20 mouse cellular contexts compared by ENCODE assay signal in the genomic region with DNA sequence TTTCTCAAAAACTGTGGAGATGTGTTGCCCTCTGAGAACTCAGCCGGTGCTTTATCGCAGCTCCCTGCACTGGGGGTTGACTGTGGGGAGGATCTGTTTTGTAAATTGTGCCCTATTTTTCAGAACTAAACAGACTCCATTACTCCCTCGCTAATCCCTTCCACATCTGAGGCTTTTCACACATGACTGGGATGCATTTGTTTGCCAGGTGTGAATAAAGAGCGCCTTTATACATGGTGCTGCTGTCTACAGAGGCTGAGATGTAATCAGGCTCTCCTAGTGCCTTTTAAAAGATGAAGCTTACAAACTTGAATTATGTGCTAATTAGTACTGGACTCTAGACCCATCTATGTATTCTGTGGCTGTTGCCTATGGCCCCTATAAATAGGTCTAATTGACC. TPM values are rescaled to one million over a fixed set of nuclear protein-coding genes. Genes with fewer than 3 reads are reported as not detected.
DNase-seq lines count a peak whose midpoint lies in the region; ATAC-seq and TF ChIP-seq lines count a peak whose summit lies in the region.
"Had no signal": no experiment of that assay in that cellular context is flagged by ENCODE, and none has a peak within 500 bp of the region (broad histone marks: within the 10 kb centered on the region; RNA-seq: fewer than 3 reads in every experiment).

No protein-coding gene starts in this region.

- H3K4me1 ChIP-seq in forebrain, embryonic 16.5 days (replicated peaks; ENCODE audit: control insufficient read depth, insufficient read depth, low read length), result peaks cover 26% of the 10 kb centered on the region
- peaks cover 7% of the 10 kb centered on the region for H3K4me1 ChIP-seq in limb, embryonic 11.5 days (ENCODE audit: control insufficient read depth, insufficient read depth, low read length)
- H3K4me1 ChIP-seq in midbrain, embryonic 15.5 days, result peaks cover 24% of the 10 kb centered on the region

- peak; percentile 5 for DNase-seq in embryo, embryonic 9.5 days (ENCODE audit: extremely low spot score)
- DNase-seq in embryo, embryonic 11 days, result no peak
- no peak for DNase-seq in limb, embryonic 11.5 days (ENCODE audit: low spot score)
- DNase-seq in adrenal gland, adult (ENCODE audit: inconsistent age in 2 of 2, low spot score in 1 of 2), result no peak
- no peak for DNase-seq in adrenal gland, postnatal 10 days
- no peak for DNase-seq in left cerebral cortex, adult 2 months (ENCODE audit: extremely low spot score in 1 of 2, low spot score in 2 of 2)
- DNase-seq: cerebellum, adult 11-12 months; cerebellum, postnatal 25 days; lung, adult 18-20 months; thymus, postnatal 14 days had no signal

- ATAC-seq in forebrain, embryonic 16.5 days, result 0 out of 2 replicates have a peak, but pooled peaks have one; percentile 11
- ATAC-seq in limb, embryonic 11.5 days (ENCODE audit: insufficient number of reproducible peaks, low FRiP score, low TSS enrichment, low read depth), result peak; percentile 54; the same call in 1 of the 2 replicates
- ATAC-seq in midbrain, embryonic 15.5 days (replicated peaks), result peak; percentile 21
- ATAC-seq: CD4-positive, CD25-positive, alpha-beta regulatory T cell, adult 4 months; Patski had no signal

- H3K4me3 ChIP-seq in forebrain, embryonic 16.5 days (replicated peaks; ENCODE audit: low read length), result no peak overlapping the region
- H3K4me3 ChIP-seq in limb, embryonic 11.5 days (ENCODE audit: low read depth, low read length), result no peak overlapping the region
- H3K4me3 ChIP-seq in midbrain, embryonic 15.5 days, result no peak overlapping the region
- H3K4me3 ChIP-seq in left cerebral cortex, adult 2 months, result no peak overlapping the region
- H3K4me3 ChIP-seq: embryonic facial prominence, embryonic 12.5 days; heart, embryonic 10.5 days; kidney, embryonic 15.5 days had no signal

- no peak overlapping the region for H3K9ac ChIP-seq in forebrain, embryonic 16.5 days (replicated peaks; ENCODE audit: low read depth, low read length)
- no peak overlapping the region for H3K9ac ChIP-seq in limb, embryonic 11.5 days (ENCODE audit: low read length)
- H3K9ac ChIP-seq in midbrain, embryonic 15.5 days, result 0 out of 2 replicates have a peak overlapping the region, but pooled peaks have one; percentile 7
- H3K9ac ChIP-seq: embryonic facial prominence, embryonic 12.5 days; hindbrain, embryonic 14.5 days; kidney, embryonic 15.5 days had no signal

- intact Hi-C loops in left cerebral cortex, adult 2 months (cut with DNase I), result loop anchor here (5.0 kb wide), 1 partner anchor 46 kb away; no protein-coding TSS in a partner anchor

- no peak for TF ChIP-seq CTCF in left cerebral cortex, adult 2 months (IDR thresholded peaks at IDR 0.05)

- H3K27ac ChIP-seq in forebrain, embryonic 16.5 days (ENCODE audit: low read length), result 0 out of 2 replicates have a peak overlapping the region, but pooled peaks have one; percentile 39
- H3K27ac ChIP-seq in limb, embryonic 11.5 days (replicated peaks; ENCODE audit: low read depth, low read length), result 0 out of 2 replicates have a peak overlapping the region, but pooled peaks have one; percentile 22
- peak overlapping the region; percentile 54 for H3K27ac ChIP-seq in midbrain, embryonic 15.5 days
- no peak overlapping the region for H3K27ac ChIP-seq in left cerebral cortex, adult 2 months
- H3K27ac ChIP-seq: embryonic facial prominence, embryonic 12.5 days; heart, embryonic 10.5 days; hindbrain, embryonic 14.5 days; kidney, embryonic 15.5 days had no signal

- H3K27me3 ChIP-seq in forebrain, embryonic 16.5 days (replicated peaks; ENCODE audit: control insufficient read depth, insufficient read depth, low read length), result no peaks in the 10 kb centered on the region
- H3K27me3 ChIP-seq in limb, embryonic 11.5 days (ENCODE audit: control insufficient read depth, insufficient read depth, low read length), result no peaks in the 10 kb centered on the region
- H3K27me3 ChIP-seq in midbrain, embryonic 15.5 days (replicated peaks), result no peaks in the 10 kb centered on the region
- H3K27me3 ChIP-seq: embryonic facial prominence, embryonic 12.5 days; kidney, embryonic 15.5 days; Patski had no signal

- no peaks in the 10 kb centered on the region for H3K36me3 ChIP-seq in forebrain, embryonic 16.5 days (ENCODE audit: control insufficient read depth, insufficient read depth)
- H3K36me3 ChIP-seq in limb, embryonic 11.5 days (ENCODE audit: control insufficient read depth, insufficient read depth, low read length), result no peaks in the 10 kb centered on the region
- no peaks in the 10 kb centered on the region for H3K36me3 ChIP-seq in midbrain, embryonic 15.5 days (replicated peaks)
- H3K36me3 ChIP-seq: embryonic facial prominence, embryonic 12.5 days; heart, embryonic 10.5 days; kidney, embryonic 15.5 days had no signal

- H3K9me3 ChIP-seq in forebrain, embryonic 16.5 days (ENCODE audit: control insufficient read depth, low read length), result no peaks in the 10 kb centered on the region
- no peaks in the 10 kb centered on the region for H3K9me3 ChIP-seq in limb, embryonic 11.5 days (ENCODE audit: control insufficient read depth, low read length)
- H3K9me3 ChIP-seq in midbrain, embryonic 15.5 days, result no peaks in the 10 kb centered on the region
- H3K9me3 ChIP-seq: embryonic facial prominence, embryonic 12.5 days; heart, embryonic 10.5 days; kidney, embryonic 15.5 days had no signal

- WGBS in forebrain, embryonic 16.5 days, result 7% methylated on average over 4 of the region's 4 CpGs
- 16% methylated on average over 4 of the region's 4 CpGs for WGBS in limb, embryonic 11.5 days
- 12% methylated on average over 4 of the region's 4 CpGs for WGBS in midbrain, embryonic 15.5 days

- H3K4me2 ChIP-seq in forebrain, embryonic 16.5 days (ENCODE audit: low read length), result no peak overlapping the region
- H3K4me2 ChIP-seq in limb, embryonic 11.5 days (ENCODE audit: low read depth, severe bottlenecking), result no peak overlapping the region; the same call in 1 of the 2 replicates
- H3K4me2 ChIP-seq in midbrain, embryonic 15.5 days, result no peak overlapping the region
- H3K4me2 ChIP-seq: embryonic facial prominence, embryonic 12.5 days; hindbrain, embryonic 14.5 days; kidney, embryonic 15.5 days; liver, embryonic 11.5 days had no signal

RNA-seq across cellular contexts. Expression of a gene that starts 50.7 kb away (rescaled TPM):
- 0.90 and 1.3 TPM in 2 replicates for polyA plus RNA-seq in forebrain, embryonic 16.5 days (2015; fragmentation: Nextera tagmentation; extraction: Ambion mirVana)
- 1.7 TPM in 2 replicates for polyA plus RNA-seq in limb, embryonic 11.5 days (2014; fragmentation: Nextera tagmentation; extraction: Ambion mirVana)
- polyA plus RNA-seq in midbrain, embryonic 15.5 days (2015; fragmentation: Nextera tagmentation; extraction: Ambion mirVana), result 1.7 and 2.7 TPM in 2 replicates
- 1 to 10 TPM; 1.7 to 2.2 TPM for total RNA-seq in adrenal gland, postnatal 10 days (2021)
- total RNA-seq in left cerebral cortex, adult 2 months (2021), result 10 to 100 TPM; 14.7 to 15.5 TPM
- polyA plus RNA-seq: CD4-positive, CD25-positive, alpha-beta regulatory T cell, adult 4 months; testis, adult 2 months had no signal
